Mouse (Mus musculus): ENCODE measurements around the gene H2al1i. TPM values are rescaled to one million over a fixed set of nuclear protein-coding genes. Genes with fewer than 3 reads are reported as not detected.
"Not testable (repeated sequence)": the region's sequence is repeated elsewhere in the genome, so short reads cannot be mapped to it uniquely, and the experiment has no call there.

The H2al1i gene
- not detected for total RNA-seq (2021)

- DNase-seq; intact Hi-C loops (cut with DNase I): not testable (repeated sequence)
Observed at GRCm38 (mm10) chrX:11324359-11324758, at the start of gene H2al1i. H2al1i (plus strand) TSS chrX:11324659.

GRCm38 (mm10) chrX:11277083-11277482 is 47.4 kb upstream of the H2al1i start:
- no peak for DNase-seq
- intact Hi-C loops (cut with DNase I): no loop called here

DNA sequence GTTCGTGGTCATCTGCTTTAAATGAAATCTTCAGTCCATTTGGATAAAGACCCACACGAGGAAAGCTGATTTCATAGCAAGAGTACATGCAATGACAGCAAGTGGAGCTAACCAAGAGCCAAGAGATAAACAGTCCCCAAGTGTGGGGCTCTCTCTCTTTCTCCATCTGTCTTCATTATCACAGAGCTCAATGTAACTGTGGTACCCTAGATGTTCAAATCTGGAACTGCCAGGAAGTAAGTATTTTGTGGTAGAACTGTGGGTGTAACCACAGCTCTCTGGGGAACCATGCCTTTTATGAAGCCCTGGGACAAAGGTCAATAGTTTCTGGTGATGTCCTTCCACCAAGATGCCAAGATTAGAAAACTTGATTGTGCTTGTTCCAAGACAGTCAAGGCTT is 43.7 kb upstream of the H2al1i start:
- DNase-seq: no peak
- intact Hi-C loops (cut with DNase I): no loop called here

DNA sequence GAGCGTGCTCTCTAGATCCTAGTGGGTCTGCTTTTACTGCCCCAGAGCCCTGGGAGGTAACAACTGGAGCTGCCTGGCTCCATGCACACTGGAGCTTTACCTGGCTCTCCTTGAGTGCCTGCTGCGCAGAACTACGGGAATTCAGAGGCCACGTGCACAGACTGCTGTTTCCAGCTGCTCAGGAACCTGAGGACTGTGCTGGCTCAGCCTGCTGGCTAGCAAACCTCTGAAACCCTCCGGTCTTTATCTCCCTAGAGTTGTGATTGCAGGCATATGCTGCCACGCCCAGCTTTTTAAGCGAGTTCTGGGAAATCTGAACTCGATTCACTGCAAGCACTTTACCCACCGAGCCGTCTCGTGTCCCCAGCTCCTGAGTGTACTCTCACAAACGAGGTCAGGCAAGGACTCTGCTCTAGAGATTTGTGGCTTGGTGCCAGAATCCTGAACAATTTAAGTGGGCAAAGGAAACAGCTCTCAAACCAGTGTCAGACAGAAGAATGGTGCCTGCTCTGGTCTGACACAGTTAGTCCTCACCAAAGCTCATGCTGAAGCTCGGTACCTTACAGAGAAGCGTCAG is 36.1 kb upstream of the H2al1i start:
- intact Hi-C loops (cut with DNase I): no loop called here
- no peak for DNase-seq

GRCm38 (mm10) chrX:11289244-11289643 is 35.2 kb upstream of the H2al1i start:
- no peak for DNase-seq
- intact Hi-C loops (cut with DNase I): no loop called here

GRCm38 (mm10) chrX:11298957-11299356 is 25.5 kb upstream of the H2al1i start, which contains the start of gene H2al1a:
H2al1a (plus strand) TSS chrX:11299257.
- intact Hi-C loops (cut with DNase I); DNase-seq: not testable (repeated sequence)

GRCm38 (mm10) chrX:11302132-11302531 is 22.3 kb upstream of the H2al1i start, which contains the start of gene H2al1b:
H2al1b (plus strand) TSS chrX:11302432.
- intact Hi-C loops (cut with DNase I); DNase-seq: not testable (repeated sequence)

GRCm38 (mm10) chrX:11305355-11305754 is 19.1 kb upstream of the H2al1i start, which contains the start of gene H2al1c:
H2al1c (plus strand) TSS chrX:11305655.
- DNase-seq; intact Hi-C loops (cut with DNase I): not testable (repeated sequence)

- intact Hi-C loops (cut with DNase I); DNase-seq: not testable (repeated sequence)
Observed at GRCm38 (mm10) chrX:11308524-11308923, 15.9 kb upstream of the H2al1i start, which contains the start of gene H2al1d. H2al1d (plus strand) TSS chrX:11308824.

- intact Hi-C loops (cut with DNase I); DNase-seq: not testable (repeated sequence)
Observed at GRCm38 (mm10) chrX:11311634-11312033, 12.8 kb upstream of the H2al1i start, which contains the start of gene H2al1e. H2al1e (plus strand) TSS chrX:11311934.

- intact Hi-C loops (cut with DNase I); DNase-seq: not testable (repeated sequence)
Observed at GRCm38 (mm10) chrX:11314858-11315257, 9.6 kb upstream of the H2al1i start, which contains the start of gene H2al1f. H2al1f (plus strand) TSS chrX:11315158.

DNA sequence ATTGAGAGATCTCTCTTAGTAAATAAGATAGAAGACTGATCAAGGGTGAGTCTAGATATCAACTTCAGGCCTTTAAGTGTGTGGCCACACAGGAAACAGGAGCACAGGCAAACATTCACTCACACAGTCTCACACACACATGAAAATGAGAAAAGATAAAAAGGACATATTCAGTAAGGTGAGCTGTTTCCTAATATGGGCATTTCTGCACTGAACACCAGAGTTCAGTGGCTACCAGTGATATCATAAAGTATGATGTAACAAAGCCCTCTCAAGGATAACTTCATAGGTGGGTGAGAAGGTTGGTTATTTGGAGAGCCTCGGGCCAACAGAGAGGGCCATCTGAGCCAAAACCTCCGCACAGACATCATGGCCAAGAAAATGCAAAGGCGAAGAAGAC is 6.5 kb upstream of the H2al1i start, which contains the start of gene H2al1g:
Gene H2al1g (plus strand): TSS at position 301 of the 400 bp plus-strand sequence.
- DNase-seq; intact Hi-C loops (cut with DNase I): not testable (repeated sequence)

DNA sequence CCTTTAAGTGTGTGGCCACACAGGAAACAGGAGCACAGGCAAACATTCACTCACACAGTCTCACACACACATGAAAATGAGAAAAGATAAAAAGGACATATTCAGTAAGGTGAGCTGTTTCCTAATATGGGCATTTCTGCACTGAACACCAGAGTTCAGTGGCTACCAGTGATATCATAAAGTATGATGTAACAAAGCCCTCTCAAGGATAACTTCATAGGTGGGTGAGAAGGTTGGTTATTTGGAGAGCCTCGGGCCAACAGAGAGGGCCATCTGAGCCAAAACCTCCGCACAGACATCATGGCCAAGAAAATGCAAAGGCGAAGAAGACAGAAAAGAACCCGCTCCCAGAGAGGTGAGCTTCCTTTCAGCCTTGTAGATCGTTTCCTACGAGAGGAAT is 3.3 kb upstream of the H2al1i start, which contains the start of gene H2al1h:
Gene H2al1h (plus strand): TSS at position 301 of the 400 bp plus-strand sequence.
- intact Hi-C loops (cut with DNase I); DNase-seq: not testable (repeated sequence)

GRCm38 (mm10) chrX:11327522-11327921 is 3.1 kb downstream of the H2al1i start, which contains the start of gene H2al1j:
H2al1j (plus strand) TSS chrX:11327822.
- intact Hi-C loops (cut with DNase I); DNase-seq: not testable (repeated sequence)

DNA sequence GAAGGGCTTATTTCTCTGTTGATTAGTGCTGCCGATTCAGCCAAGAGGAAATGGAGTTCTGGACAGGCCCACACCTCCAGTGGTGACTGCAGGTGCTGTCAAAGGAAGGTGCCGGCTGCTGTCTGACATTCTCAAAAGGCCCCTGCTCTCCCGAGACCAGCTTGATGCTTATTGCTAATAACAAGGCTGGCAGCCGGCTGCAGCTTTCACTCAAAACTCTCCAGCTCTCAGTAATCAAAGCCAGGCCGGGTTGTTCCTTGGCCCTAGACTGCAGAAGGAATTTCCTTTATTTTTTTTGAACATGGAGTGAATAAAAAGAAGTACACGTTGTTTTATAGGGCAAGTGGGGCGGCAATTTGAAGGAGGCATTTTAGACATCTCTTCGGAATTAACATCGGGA is 21.3 kb downstream of the H2al1i start:
- peak; percentile 7 for DNase-seq
- intact Hi-C loops (cut with DNase I): no loop called here

- DNase-seq: no peak
- intact Hi-C loops (cut with DNase I): no loop called here
Observed at GRCm38 (mm10) chrX:11346756-11347155, 22.3 kb downstream of the H2al1i start.

- no peak for DNase-seq
- intact Hi-C loops (cut with DNase I): no loop called here
Observed at GRCm38 (mm10) chrX:11360823-11361222, 36.4 kb downstream of the H2al1i start.

DNA sequence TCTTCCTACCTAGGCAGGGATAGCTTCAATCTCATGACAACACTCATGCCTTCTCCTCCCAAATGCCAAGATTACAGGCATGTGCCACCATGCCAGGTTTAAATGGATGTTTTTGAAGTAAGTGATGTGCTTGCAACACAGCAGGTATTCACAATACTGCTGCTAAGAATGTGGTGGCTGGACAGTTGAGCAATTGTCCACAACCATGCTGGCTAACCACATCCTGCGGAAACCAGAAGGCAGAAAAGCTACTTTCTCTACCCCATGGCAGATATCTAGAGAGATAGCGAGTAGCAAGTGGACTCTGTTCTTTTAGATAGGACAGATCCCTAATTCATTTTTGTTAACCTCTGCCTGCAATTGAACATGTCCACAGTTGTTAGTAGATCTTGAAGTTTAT is 36.8 kb downstream of the H2al1i start:
- intact Hi-C loops (cut with DNase I): no loop called here
- no peak for DNase-seq

- intact Hi-C loops (cut with DNase I): no loop called here
- DNase-seq: peak; percentile 84
Observed at GRCm38 (mm10) chrX:11363890-11364289, 39.4 kb downstream of the H2al1i start.

DNA sequence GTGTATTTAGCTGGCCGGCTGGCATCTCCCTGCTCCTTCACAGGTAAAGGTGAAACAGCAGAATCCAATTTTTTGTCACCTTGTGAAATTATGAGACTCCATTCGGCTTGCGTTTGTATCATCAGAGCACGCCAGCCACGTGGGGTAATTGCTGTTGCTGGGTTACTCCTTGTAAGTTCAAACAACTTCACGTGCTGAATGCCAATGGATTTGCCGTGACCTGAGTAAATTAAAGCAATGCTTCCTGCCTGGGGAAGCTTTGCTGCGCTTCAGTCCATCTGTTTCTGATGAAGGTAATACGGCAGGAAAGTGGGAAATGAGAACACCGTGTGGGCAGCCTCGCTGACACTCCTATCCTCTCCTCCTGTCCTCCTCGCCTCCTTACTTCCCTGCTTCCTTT is 40.7 kb downstream of the H2al1i start:
- intact Hi-C loops (cut with DNase I): no loop called here
- DNase-seq: no peak

Measured in left cerebral cortex, postnatal 4 days (tissue).